Mouse (Mus musculus) right cerebral cortex, adult 2 months (tissue): ENCODE results near the gene Ireb2.
"Not testable (repeated sequence)": the region's sequence is repeated elsewhere in the genome, so short reads cannot be mapped to it uniquely, and the experiment has no call there.

Source experiments
- DNase-seq, 2 experiments: peaks; one replicate each; pipeline ENCODE4 v3.0.0; 2021 to 2022; ENCODE audit warnings: low spot score in 2 of 2

The Ireb2 gene

DNA sequence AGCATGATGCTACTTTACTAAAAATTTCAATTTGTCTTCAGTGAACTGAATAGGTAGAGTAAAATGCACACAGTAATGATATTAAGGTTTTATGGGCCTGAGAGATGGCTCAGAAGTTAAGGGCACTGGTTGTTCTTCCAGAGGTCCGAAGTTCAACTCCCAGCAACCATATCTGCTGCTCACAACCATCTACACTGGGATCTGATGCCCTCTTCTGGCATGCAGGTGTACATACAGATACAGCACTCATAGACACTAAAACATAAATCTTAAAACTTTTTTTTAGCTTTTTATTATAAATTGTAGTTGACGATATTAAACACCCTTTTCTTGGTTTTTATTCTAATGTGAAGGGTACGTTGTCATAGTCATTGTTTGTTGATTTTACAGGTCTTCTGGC, 33.5 kb downstream of the Ireb2 start:
- no peak for DNase-seq

DNA sequence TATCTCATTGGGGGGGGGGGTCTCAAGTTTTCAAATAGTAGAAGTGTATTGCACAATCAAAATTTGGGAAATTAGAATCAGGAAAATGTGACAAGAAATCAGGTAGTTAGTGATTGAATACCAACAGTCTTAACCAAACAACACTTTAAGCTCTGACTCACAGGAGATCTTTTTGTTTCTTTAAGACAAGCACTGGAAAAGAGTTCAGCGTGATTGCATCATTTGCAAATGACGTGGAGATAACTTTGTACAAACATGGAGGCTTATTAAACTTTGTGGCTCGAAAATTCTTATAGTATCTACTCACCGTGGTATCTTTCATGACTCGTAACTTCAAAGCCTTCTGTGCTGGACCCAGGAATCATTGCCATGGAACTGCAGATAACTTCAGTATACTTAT, 45.9 kb downstream of the Ireb2 start:
- no peak for DNase-seq

DNA sequence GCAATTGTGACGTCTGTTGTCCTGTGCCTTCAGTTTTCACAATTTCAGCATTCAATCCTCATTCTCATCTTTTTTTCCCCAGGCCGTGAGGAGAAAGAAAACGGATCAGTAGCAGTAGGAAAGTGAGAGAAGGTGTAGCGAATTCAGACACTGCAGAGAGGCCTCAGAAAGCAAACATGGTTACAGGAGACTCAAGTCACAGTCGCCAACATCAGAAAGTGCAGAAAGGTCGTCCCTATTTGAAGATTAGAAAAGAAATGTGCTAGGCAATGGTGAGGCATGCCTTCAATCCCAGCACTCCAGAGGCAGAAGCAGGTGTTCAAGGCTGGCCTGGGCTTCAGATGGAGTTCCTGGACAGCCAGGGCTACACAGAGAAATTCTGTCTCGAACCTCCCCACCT, 52.0 kb downstream of the Ireb2 start:
- DNase-seq: no peak

DNA sequence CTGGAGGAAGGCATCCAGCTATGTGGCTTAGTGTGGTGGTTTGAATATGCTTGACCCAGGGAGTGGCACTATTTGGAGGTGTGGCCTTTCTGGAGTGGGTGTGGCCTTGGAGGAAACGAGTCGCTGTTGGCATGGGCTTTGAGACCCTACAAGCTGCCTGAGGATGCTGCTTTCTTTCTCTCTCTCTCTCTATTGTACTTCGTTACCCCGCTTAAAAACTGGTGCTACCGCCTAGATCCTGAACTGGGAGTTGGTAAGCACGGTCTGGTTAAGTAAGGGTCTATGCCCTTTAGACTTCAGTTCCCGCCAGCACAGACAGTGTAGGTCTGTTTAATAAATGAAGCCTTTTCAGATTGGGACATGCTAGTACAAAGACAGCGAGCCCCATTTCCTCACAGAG, 52.8 kb downstream of the Ireb2 start:
- no peak for DNase-seq

DNA sequence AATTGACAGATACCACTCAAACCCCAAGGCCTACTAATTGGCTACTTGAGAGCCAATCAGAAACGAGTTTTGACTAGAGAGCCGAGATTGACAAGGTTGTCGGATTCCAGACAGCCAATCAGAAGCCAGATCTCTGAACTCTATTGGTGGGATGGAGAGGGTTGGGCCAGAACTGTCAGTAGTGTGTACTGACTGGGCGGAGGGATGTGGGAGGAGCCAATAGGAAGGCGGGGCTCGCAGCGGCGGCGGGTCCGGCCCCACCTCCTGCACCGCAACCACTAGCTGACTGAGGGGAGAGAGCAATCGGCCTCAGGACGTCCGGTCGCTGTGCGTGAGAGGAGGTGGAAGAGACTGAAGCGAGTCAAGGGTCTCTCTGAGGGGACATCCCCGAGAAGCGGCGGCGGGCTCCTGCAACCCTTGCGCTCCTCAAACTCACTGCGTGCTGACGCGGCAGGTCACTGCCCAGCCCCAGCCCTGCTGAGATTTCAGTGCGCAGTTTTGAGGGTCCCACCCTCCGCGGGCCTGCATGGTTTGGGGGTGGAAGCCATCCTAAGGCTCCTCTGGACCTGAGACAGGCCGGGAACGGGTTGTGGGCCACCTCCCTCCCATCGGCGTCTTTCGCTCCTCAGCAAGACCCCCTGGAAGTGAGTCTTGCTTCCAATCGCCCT, 53.6 kb downstream of the Ireb2 start, which contains the start of gene Hykk:
Gene Hykk (plus strand): TSS at position 274 of the 668 bp plus-strand sequence.
- DNase-seq: peak; percentile 84 to 89

DNA sequence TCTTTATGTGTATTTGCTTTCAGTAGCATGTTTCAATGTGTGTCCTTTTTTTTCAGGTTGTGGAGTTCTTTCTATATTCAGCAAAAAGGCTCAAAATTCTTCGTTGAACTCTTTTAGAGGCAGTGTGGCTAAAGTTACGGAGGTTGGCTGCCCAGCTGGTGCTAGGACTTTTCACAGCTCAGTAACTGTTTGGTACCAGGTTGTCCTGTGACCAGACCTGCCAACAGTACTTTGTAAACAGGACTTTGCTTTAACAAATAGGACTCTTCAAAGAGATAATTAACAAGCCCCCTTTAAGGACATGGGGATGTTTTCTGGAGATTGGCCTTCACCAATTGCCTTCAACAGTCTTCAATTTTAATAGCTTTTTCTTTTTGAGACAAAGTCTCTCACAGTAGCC, 54.6 kb downstream of the Ireb2 start:
- DNase-seq: no peak

DNA sequence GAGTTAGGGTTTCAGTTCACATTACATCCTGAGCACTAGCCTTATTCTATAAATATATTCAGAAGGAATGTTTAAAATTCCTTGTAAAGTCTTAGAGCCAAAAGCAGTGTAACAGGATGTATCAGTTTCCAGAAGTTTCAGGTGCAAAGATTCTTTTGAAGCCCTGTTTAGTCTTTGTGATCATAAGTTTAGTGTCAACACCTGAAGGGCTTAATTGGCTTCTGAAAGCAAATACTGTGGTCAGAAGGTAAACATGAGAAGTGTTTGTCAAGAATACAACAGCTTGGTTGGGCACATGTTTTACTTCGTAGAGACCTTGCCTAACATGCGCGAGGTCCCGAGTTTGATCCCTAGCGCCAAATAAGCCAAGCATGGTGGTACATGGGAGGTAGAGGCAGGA, 55.2 kb downstream of the Ireb2 start:
- DNase-seq: no peak

DNA sequence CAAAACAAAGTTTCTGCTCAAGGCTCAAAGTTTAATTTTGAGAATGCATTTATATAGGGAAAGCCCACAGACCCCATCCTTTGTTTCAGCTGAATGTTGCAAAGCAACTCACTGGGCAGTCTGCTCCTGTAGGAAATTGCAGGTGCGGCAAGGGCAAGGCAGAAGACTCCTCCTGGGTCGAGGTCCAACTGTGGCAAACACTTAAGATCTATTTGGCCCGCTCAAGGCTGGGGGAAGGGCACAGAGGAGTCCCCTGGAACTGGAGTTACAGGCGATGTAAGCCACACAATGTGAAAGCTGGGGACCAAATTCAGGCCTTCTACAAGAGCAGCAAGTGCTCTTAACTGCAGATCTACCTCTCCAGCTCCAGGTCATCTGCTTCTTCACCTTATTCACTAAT, 56.4 kb downstream of the Ireb2 start:
- DNase-seq: no peak

DNA sequence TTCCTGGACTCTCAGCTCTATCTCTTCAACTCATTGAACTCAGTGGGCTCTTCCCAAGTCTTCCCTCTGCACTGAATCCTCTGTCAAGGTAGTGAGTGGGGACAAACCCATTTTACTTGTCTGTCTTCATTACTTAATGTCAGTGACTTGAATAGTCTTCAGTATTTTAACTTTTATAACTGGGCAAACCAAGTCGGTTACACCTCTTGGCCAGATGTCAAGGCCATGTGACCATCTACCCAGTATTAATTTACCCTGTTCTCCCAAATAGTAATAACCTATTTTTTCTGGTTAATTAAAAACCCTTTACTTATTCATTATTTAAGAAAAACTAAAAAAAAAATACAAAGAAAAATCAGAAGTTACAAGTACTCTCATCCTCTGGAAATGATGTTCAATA, 67.2 kb downstream of the Ireb2 start:
- DNase-seq: no peak

DNA sequence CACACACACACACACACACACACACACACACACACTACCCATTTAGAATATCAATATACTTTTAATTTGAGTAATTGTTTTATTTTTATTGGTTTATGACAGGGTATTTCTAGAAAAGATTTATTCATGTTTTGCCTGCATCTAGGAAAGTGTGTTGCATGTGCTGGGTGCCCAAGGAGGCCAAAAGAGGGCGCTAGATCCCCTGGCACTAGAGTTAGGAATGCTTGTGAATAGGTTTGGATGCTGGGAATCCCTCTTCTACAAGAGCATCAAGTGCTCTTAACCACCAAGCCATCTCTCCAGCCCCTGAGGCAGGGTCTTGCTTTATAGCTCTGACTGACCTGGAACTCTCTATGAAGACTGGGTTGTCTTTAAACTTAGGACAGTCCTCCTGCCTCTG, 68.2 kb downstream of the Ireb2 start:
- no peak for DNase-seq

DNA sequence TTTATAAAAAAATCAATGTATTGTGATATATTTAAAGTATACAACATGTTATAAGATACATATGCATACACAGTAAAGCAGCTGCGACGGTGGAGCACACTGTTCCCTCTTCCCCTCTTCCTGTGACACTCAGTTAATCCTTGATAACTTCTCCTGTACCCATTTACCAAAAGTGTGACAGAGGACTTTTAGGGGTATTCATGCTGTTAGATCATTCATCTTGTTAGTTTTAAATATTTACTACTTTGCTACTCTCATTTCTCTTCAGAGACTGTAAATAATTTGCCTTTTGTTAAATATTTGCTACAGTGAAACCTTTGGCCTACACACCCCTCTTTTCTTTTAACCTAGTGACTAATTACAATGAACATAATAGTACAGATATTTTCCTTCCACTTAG, 68.8 kb downstream of the Ireb2 start:
- no peak for DNase-seq

DNA sequence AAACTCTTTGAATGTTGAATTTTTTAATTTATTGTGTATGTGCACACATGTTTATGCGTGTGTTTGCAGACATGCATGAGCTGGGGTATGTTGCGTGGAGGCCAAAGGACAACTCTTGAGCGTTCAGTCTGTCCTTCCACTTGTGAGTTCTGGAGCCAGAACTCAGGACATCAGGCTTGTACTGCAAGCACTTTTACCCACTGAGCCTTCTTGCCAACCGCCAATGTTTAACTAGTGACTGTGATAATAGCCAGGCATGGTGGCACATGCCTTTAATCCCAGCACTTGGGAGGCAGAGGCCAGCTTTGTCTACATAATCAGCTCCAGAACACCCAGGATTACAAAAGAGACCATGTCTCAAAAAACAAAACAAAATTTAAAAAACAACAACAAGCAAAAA, 78.5 kb downstream of the Ireb2 start:
- no peak for DNase-seq

DNA sequence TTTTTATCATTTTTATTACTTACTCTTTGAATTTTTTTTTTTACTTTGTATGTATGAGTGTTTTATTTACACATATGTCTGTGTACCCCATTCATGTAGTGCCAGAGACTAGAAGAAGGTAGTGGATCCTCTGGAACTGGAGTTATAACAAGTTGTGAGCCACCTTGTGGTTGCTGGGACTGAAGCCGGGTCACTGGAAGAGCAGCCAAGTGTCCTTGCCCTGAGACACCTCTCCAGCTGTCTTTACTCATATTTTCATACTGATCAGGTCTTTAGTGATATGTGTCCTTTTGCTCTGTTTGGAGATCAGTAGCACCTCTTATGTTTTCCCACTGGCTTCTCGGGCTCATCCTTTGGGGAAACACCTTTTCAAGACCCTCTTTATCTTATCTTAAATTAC, 80.9 kb downstream of the Ireb2 start:
- no peak for DNase-seq

DNA sequence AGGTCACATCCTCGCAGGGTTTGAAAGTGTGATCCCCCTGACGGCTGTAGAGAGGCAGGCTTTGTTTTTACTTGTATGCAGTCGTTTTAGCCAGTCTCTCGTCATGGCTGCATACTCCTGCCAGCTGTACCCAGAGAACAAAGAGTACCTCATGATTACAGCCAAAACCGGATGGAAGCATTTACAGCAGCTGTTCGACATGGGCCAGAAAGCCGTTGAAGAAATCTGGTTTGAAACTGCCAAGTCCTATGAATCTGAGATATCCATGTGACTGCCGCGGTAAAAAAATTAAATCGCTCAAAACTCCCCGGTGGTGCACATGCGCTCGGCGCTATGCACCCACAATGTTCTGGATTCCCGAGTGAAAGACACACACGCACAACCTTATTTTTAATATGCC, 82.7 kb downstream of the Ireb2 start:
- DNase-seq: no peak

DNA sequence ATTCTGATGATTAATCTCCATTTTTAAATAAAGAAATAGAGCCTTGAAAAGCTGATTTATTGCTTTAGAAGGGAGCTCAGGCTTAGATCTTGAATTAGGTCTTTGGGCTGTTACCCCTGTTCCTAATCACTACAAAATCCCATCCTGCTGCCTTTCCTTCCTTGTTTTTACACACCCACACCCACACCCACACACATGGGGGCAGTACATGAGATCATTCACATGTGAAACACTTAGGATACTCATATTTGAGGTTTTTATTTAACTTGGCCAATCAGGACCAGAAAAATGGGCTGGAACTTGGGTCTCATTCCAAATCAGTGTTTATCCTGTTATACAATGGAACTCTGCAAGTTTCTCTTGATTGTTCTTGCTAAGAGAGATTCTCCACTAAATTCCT, 85.9 kb downstream of the Ireb2 start:
- no peak for DNase-seq

DNA sequence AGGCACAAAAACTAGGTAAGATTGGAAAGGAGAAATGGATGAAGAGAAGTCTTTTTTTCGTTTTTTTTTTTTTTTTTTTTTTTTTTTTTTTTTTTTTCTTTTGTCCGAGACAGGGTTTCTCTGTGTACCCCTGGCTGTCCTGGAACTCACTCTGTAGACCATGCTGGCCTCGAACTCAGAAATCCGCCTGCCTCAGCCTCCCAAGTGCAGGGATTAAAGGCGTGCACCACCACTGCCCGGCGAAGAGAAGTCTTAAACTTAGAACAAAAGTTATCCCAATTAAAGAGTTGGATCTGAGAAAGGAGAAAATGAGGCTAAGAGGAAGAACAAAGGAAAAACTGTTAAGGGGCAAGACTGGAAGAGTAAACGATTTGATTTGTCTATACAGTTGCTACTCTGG, 86.6 kb downstream of the Ireb2 start:
- DNase-seq: not testable (repeated sequence)

DNA sequence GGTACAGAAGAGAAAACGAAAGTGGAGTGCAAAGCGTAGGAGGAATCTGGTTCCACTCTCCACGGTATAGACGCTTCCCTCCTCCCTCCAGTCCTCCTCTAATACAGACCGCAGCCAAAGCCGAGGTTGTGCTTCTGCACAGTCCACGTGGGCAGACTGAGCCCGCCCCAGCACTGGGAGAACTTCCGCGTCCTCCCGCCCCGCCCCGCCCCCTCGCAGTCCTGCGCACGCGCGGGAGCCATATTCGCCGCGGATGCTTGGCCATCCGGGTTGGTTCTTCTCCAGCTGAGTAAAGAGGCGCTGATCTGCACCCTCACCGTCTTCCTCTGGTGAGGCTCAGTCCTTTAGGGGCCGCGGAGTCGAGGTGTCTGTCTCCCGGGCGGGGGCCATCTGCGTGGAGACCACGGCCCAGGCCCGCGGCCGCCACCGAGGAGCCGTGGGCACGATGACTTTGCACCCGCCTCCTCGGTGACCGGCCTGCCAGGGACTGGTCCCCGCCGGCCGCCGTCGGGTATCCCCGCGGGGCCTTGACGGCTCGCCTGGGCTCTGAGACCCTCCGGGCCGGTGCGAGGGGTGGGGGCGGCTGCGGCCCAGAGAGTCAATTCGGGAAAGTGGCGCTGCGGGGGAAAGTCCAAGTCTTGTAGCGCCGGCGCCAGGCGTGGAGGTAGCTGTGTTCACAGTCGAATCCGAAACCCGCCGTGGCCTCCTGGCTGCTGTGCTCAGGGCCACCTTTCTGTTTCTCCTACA, 87.2 kb downstream of the Ireb2 start, which contains the start of the genes Psma4 and AY074887:
Gene Psma4 (plus strand): TSS at position 216 of the 747 bp plus-strand sequence.
Gene AY074887 (minus strand): TSS at position 424 of the 747 bp plus-strand sequence.
- DNase-seq: peak; percentile 83 to 87

DNA sequence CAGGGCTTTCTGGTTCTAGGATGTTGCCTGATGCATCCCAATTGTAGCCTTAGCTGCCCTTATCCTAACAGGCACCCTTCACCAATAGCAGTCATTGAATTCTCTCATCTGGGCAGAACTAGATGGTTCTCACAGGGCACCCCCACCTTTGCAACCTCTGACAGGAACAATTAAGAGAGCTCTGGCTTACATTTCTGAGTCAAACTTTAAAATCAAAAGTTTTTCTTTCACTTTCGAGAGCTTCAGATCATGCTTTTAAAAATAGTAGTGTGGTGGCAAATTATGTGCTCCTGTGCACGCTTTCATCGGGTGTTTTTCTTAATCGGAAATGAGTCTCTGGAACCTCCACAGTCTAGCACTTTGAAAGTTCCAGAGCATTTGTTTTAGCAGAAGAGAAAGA, 97.5 kb downstream of the Ireb2 start:
- DNase-seq: no peak
